Mouse (Mus musculus) neural tube, embryonic 12.5 days (tissue): Measurements from ENCODE around the gene Galnt13. TPM values are rescaled to one million over a fixed set of nuclear protein-coding genes. Genes with fewer than 3 reads are reported as not detected.

Experiments used
- ATAC-seq: fragments of 200-750 bp; cut with Nextera tagmentation; 2 replicates; pipeline ENCODE4 v1.8.0; 2017; ENCODE audit warnings: low read depth, mild to moderate bottlenecking, moderate TSS enrichment, moderate library complexity; ENCODE audit not compliant: low FRiP score
- H3K27ac ChIP-seq: fragments of 300-500 bp; sonication (generic); 2 replicates; pipeline ENCODE4 v1.5.1; 2016
- H3K27me3 ChIP-seq: fragments of 300-500 bp; sonication (generic); replicated peaks from 2 replicates; pipeline ENCODE4 v1.6.1; 2016; ENCODE audit warnings: mild to moderate bottlenecking
- H3K36me3 ChIP-seq: fragments of 300-500 bp; sonication (generic); 2 replicates; pipeline ENCODE4 v1.6.1; 2016; ENCODE audit warnings: mild to moderate bottlenecking
- H3K4me1 ChIP-seq: fragments of 300-500 bp; sonication (generic); 2 replicates; pipeline ENCODE4 v1.6.1; 2016
- H3K4me2 ChIP-seq: fragments of 300-500 bp; sonication (generic); replicated peaks from 2 replicates; pipeline ENCODE4 v1.6.1; 2016; ENCODE audit warnings: mild to moderate bottlenecking
- H3K4me3 ChIP-seq: fragments of 300-500 bp; sonication (generic); 2 replicates; pipeline ENCODE4 v1.5.1; 2016
- H3K9ac ChIP-seq: fragments of 300-500 bp; sonication (generic); 2 replicates; pipeline ENCODE4 v1.6.1; 2016; ENCODE audit warnings: mild to moderate bottlenecking
- H3K9me3 ChIP-seq: fragments of 300-500 bp; sonication (generic); 2 replicates; pipeline ENCODE4 v1.6.1; 2016; ENCODE audit warnings: mild to moderate bottlenecking
- WGBS: fragments of 180-500 bp; shearing (Covaris S2); methylation state at CpG from one replicate; pipeline ENCODE4 v1.1.7; 2016; 5-methylcytosine and 5-hydroxymethylcytosine counted together
- polyA plus RNA-seq: library from polyadenylated mRNA; unstranded; fragments of >200 nt; fragmentation: Nextera tagmentation; extraction: Ambion mirVana; gene quantifications from 2 replicates; pipeline ENCODE4 v1.2.1, GENCODE M21; 2016

Galnt13 gene
- 8.5 and 9.2 TPM in 2 replicates for polyA plus RNA-seq

DNA sequence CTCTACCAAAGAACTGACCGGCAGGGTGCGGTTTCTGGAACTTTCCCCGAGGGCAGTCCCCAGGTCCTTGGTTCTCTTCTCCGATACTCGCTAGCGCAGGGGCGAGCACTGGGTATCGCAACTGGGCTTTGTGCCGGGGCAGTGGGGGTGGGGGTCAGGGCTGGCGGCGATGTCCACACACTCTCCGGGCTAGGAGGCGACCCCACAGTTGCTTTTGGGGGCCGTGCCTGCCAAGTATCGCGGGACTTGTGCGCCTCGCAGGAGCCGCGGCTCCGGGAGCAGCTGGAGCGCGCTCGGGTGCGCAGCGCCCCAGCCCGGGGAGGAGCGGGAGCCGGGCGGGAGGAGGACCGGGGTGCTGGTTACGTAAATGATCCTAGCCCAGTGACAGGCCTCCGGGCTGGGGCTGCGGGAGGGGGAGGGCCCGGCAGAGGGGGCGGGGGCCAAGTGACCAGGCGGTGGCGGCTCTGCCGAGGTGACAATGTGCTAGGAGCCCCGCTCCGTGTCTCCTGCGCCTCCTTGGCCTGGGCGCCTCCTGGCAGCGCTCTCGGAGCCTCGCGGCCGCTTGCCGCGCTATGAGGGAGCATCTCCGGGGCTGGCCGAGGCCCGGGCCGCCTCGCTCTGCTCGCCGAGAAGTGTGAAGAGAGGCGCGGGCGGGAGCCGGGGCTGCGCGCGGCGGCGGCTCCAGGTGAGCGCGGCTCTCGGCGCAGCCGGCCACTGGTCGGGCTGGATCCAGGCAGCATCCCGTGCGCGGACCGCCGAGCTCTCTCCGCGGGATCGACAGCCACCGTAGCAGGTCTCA is at the start of gene Galnt13:
Gene Galnt13, plus strand, starts transcription at position 381 of the 799 bp plus-strand sequence.
- ATAC-seq = peak; percentile 91
- Histone ChIP-seq H3K9me3 (no peaks in the 10 kb centered on the region), H3K4me2 (peak within 1 kb of the TSS; percentile 95), H3K36me3 (no peaks in the 10 kb centered on the region), H3K4me3 (peak within 1 kb of the TSS; percentile 63), H3K27me3 (peaks cover 13% of the 10 kb centered on the region), H3K27ac (peak within 1 kb of the TSS; percentile 42; the same call in 1 of the 2 replicates), H3K4me1 (peaks cover 12% of the 10 kb centered on the region), H3K9ac (peak within 1 kb of the TSS; percentile 70)
- WGBS = under 1% methylated on average over 75 of the region's 81 CpGs

DNA sequence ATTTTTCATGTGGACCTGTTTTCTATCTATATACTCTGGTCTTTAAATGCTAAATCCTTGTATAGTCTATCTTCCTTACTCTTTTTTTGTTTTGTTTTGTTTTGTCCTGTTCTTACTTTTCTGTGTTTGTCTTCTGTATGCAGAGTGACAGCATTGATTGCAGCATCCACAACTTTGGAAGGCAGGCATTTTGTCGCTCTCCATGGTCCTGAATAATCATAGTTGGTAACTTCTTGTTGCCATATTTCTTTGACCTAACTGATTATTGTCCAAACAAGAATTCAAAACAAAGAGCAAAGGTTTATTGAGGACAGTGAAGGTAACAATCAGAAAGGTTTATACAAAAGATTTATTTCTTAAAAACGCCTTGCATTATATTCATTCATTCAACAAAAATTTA is 5.1 kb upstream of the Galnt13 start:
- Histone ChIP-seq H3K4me1 (no peaks in the 10 kb centered on the region), H3K27me3 (no peaks in the 10 kb centered on the region), H3K27ac (no peak overlapping the region), H3K9ac (no peak overlapping the region), H3K4me3 (no peak overlapping the region), H3K9me3 (no peaks in the 10 kb centered on the region), H3K36me3 (no peaks in the 10 kb centered on the region), H3K4me2 (no peak overlapping the region)
- WGBS = 60% methylated on average over 2 of the region's 2 CpGs
- ATAC-seq = no peak

DNA sequence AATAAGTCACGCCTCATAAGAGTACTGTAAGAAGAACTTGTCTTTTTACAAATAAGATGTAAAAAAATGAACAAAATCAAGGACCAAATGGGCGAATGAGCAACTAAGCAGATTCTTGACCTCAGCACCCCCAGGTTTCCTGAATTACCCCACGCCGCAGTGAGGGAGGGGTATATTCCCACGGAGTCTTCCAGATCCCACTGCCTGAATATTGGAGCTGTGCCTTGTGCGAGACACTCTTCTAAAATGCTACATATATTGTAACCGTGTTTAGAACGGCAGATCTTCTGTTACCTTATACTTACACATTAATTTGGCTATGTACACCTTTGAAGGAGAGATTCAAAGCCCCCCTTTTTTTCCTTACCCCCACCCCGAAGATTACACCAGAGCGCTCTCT is 737 bp upstream of the Galnt13 start:
- ATAC-seq = peak; percentile 1; the same call in 1 of the 2 replicates

DNA sequence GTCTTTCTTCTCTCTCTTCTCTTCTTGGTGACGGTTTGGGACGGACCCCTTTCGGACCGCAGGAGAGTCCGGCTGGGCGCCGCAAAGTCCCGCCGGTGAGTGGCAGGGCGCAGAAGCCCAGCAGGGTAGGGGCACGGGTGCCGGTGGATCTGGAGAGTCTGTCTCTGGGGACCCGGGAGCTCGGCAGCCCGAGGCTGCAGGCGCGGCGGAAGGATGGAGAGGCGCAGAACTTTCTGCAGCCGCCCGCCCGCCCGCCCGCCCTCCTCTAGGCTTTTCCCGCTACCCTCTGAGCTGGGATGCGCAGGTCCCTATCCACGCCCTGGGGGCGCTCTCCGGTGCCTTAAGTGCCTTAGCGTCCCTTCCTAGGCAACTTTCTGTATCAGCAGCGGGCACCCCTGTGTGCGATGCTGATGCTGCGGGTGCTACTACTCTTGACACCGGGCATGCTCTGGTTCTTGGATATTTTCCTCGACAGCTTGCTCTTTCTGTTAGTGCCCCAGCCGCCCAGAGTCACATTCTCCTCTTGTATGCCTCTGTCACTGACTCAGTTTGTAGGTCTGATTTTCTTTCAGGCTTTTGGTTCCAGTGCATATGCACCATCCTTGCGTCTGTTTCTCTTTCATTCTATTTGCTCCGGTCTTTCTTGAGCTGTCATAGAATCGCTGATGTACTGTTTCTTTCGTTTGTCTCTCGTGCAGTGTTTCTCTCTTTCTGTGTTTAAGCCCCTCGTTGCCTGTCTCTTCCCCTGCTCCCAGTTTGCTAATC is 801 bp downstream of the Galnt13 start:
- WGBS = 1% methylated on average over 42 of the region's 42 CpGs
- peak overlapping the region; percentile 95 for H3K4me2 ChIP-seq
- ATAC-seq = peak; percentile 75
- H3K9ac ChIP-seq = peak overlapping the region; percentile 70
- no peaks in the 10 kb centered on the region for H3K36me3 ChIP-seq
- no peaks in the 10 kb centered on the region for H3K9me3 ChIP-seq
- peak overlapping the region; percentile 63 for H3K4me3 ChIP-seq
- H3K27me3 ChIP-seq = peaks cover 13% of the 10 kb centered on the region
- H3K4me1 ChIP-seq = peaks cover 12% of the 10 kb centered on the region
- peak overlapping the region; percentile 42; the same call in 1 of the 2 replicates for H3K27ac ChIP-seq

More for the DNA sequence above, 737 bp upstream of the Galnt13 start:
- H3K36me3 ChIP-seq = no peaks in the 10 kb centered on the region
- peak overlapping the region; percentile 95 for H3K4me2 ChIP-seq
- H3K4me3 ChIP-seq = peak overlapping the region; percentile 63
- WGBS = 46% methylated on average over 10 of the region's 10 CpGs
- H3K4me1 ChIP-seq = peaks cover 12% of the 10 kb centered on the region
- peaks cover 13% of the 10 kb centered on the region for H3K27me3 ChIP-seq
- H3K9me3 ChIP-seq = no peaks in the 10 kb centered on the region
- no peak overlapping the region for H3K27ac ChIP-seq
- 0 out of 2 replicates have a peak overlapping the region, but pooled peaks have one; percentile 70 for H3K9ac ChIP-seq

DNA sequence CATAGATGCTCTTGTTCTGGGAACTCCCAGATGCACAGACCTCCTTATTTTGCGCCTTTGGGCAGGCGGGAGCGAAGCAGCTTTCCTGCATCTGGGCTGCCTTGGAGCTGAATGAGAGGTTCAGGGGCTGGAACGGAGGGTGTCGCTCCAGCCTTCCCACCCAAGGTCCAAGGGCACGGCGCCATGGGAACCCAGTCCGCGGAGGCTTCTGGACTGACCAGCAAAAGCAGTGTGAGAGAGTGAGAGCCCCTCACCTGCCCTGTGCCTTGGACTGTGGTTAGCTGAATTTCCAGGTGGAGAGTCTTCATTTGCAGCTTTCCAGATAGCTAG is 1.3 kb downstream of the Galnt13 start:
- Histone ChIP-seq H3K27ac (no peak overlapping the region), H3K27me3 (peaks cover 13% of the 10 kb centered on the region), H3K4me2 (peak overlapping the region; percentile 95), H3K36me3 (no peaks in the 10 kb centered on the region), H3K4me1 (peaks cover 12% of the 10 kb centered on the region), H3K9me3 (no peaks in the 10 kb centered on the region), H3K4me3 (peak overlapping the region; percentile 63), H3K9ac (peak overlapping the region; percentile 70; the same call in 1 of the 2 replicates)
- no peak for ATAC-seq
- 1% methylated on average over 9 of the region's 9 CpGs for WGBS

DNA sequence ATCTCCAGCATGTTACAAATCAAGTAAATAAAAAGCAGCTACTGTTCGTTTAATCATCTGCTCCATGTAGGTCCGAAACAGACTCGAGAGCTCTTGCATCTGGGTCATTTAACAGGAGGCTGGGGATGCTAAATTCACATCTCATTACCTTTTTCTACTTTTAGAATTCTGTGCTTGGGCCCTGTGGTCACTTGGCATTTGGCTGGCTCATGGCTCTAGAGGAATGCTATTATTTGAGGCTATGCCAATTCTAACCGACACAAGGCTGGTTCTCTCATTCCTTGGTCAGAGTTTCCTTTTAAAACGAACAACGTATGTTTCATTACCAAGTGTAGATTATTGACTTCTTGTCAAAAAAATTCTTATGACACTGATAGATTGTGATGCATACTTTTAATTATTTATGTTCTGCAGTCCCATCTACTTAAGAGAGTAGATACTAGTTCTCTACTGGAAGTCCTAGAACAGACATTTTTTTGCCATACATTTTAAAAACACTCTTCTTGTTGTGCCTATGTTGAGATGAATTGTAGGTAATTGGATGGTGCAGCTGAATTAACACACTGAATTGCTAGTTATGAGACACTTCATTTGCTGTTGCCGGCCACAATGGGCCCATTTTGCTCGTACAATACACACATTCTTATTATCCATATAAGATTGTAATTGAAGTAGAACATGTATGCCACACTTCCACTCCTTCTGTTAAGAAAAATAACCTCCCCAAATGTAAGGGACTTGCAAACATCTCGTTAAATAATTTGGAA is 6.8 kb downstream of the Galnt13 start:
- ATAC-seq = no peak
- H3K27ac ChIP-seq = no peak overlapping the region
- 84% methylated on average over 9 of the region's 9 CpGs for WGBS

DNA sequence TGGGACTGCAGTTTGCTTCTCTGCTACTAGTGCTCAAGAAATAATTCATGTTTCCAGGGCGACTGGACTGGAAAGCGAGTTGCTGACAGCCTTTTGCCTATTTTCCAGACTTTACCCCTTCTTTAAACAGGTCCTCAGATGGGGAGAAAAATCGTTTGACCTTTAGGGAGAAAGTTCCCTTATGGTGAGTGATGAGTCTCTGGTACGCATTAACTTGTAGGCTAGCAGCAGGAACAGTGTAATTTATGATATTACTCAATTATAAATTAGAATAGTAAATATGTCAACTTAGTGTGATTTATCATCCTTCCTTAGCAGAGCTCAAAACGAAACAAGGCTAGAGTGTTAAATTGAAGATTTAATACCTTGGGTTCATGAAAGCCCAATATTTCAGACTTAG is 47.3 kb downstream of the Galnt13 start:
- Histone ChIP-seq H3K4me2 (no peak overlapping the region), H3K4me1 (no peaks in the 10 kb centered on the region), H3K9me3 (no peaks in the 10 kb centered on the region), H3K27ac (no peak overlapping the region), H3K9ac (no peak overlapping the region), H3K36me3 (no peaks in the 10 kb centered on the region), H3K4me3 (no peak overlapping the region), H3K27me3 (no peaks in the 10 kb centered on the region)
- ATAC-seq = peak; percentile 44; the same call in 1 of the 2 replicates
- WGBS = 63% methylated on average over 5 of the region's 5 CpGs

More for the DNA sequence above, 6.8 kb downstream of the Galnt13 start:
- H3K9me3 ChIP-seq = no peaks in the 10 kb centered on the region
- no peak overlapping the region for H3K4me3 ChIP-seq
- H3K36me3 ChIP-seq = no peaks in the 10 kb centered on the region
- H3K4me1 ChIP-seq = no peaks in the 10 kb centered on the region
- H3K4me2 ChIP-seq = no peak overlapping the region
- peaks cover 4% of the 10 kb centered on the region for H3K27me3 ChIP-seq
- no peak overlapping the region for H3K9ac ChIP-seq

DNA sequence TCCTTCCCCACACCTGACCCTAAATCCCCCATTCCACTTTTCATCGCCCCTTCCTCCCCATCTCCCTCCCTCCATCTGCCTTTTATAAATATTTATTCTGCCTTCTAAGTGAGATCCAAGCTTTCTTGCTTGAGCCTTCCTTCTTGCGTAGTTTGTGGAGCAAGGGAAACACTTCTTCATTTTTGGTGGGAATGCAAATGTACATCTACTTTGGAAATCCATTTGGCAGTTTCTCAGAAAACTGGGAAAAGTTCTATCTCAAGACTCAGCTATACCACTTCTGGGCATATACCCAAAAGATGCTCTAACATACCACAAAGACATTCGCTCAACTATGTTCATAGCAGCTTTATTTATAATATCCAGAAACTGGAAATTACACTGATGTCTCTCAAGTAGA is 86.9 kb downstream of the Galnt13 start:
- Histone ChIP-seq H3K4me3 (no peak overlapping the region), H3K9ac (no peak overlapping the region), H3K27ac (no peak overlapping the region), H3K4me1 (no peaks in the 10 kb centered on the region), H3K9me3 (no peaks in the 10 kb centered on the region), H3K36me3 (no peaks in the 10 kb centered on the region), H3K27me3 (no peaks in the 10 kb centered on the region), H3K4me2 (no peak overlapping the region)
- no peak for ATAC-seq
- WGBS = 91% methylated on average over 3 of the region's 3 CpGs

DNA sequence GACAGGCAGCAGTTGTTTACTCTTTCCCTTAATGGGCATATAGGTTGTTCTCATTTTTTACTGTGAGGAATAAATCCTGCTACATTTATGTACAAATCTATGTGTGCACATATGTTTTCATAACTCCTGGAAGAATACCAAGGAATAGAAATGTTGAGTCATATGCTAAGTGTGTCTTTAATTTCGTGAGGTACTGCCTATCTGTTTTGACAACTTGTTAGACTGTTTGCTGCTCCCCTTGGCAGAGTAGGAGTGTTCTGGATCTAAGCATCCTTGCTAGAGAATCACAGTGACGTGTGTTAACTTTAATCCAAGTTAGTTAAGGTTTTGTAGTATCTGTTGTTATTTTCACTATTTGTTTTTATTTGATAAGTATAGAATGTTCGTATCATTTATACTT is 91.0 kb downstream of the Galnt13 start:
- no peaks in the 10 kb centered on the region for H3K4me1 ChIP-seq
- no peak overlapping the region for H3K4me3 ChIP-seq
- no peak for ATAC-seq
- no peaks in the 10 kb centered on the region for H3K27me3 ChIP-seq
- WGBS = 82% methylated on average over 3 of the region's 3 CpGs
- no peak overlapping the region for H3K9ac ChIP-seq
- no peak overlapping the region for H3K27ac ChIP-seq
- no peaks in the 10 kb centered on the region for H3K9me3 ChIP-seq
- no peaks in the 10 kb centered on the region for H3K36me3 ChIP-seq
- H3K4me2 ChIP-seq = no peak overlapping the region

DNA sequence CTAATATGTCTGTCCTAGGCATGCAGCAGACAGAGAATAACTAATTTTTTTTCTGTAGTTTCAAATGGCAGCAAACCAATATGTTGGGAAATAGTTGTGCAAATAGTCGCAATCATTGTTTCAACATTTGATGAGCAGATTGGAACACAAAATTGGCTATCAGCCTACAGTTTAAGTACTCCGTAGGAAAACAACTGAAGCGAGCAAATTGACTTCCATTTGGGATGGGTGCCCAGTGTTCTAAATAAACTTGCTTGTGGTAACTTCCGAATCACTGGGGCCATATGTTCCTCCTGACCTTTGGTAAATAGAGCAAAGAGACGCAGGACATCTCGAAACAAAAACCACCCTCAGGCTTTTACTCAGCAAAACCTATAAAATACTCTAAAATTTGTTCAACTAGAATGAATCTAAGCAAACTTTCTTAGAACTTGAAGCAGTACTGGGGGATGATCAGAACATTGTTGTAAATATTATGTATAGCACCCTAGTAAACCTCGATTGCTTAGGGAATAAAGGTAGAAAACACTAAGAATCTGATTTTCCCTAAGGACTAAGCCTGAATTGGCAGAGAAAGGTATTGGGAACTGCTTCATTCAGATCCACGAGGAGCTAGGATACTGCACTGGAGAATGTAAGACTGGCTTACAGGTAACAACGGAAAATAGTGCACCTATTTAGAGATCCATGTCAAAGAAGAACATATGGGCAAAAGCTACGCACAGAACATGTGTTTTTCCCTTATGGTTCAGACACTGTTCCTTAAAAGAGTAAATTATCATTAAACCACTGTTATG is 122.4 kb downstream of the Galnt13 start:
- Histone ChIP-seq H3K27me3 (no peaks in the 10 kb centered on the region), H3K9ac (no peak overlapping the region), H3K4me3 (no peak overlapping the region), H3K27ac (no peak overlapping the region), H3K36me3 (no peaks in the 10 kb centered on the region), H3K9me3 (no peaks in the 10 kb centered on the region), H3K4me2 (no peak overlapping the region), H3K4me1 (no peaks in the 10 kb centered on the region)
- ATAC-seq = no peak
- WGBS = 83% methylated on average over 10 of the region's 10 CpGs

DNA sequence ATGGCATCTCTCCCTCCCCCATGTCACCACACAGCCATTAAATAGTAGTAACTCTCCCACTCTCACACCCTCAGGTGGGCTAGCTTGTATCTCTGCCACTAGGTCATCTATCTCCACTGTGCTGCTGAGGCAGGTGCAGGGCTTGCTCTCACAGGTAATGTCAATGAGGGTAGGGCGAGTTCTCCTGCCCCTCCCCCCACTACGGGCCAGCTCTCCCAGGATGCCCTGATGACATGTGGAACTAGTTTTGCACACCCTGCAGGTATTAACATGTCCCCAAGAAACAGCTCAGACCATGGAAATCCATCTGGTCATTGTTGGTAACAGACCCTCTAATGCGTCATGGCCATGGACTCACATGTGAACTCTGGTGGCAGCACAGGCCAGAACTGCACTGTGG is 129.0 kb downstream of the Galnt13 start:
- Histone ChIP-seq H3K4me3 (no peak overlapping the region), H3K4me1 (no peaks in the 10 kb centered on the region), H3K9ac (no peak overlapping the region), H3K27ac (no peak overlapping the region), H3K9me3 (no peaks in the 10 kb centered on the region), H3K4me2 (no peak overlapping the region), H3K27me3 (no peaks in the 10 kb centered on the region), H3K36me3 (no peaks in the 10 kb centered on the region)
- 88% methylated on average over 3 of the region's 3 CpGs for WGBS
- no peak for ATAC-seq
